Comparison of ENCODE assay signal across 18 mouse cellular contexts in genomic region chr11:65367825-65368224, GRCm38 (mm10).
A peak's percentile ranks its signal among the peaks of the same experiment; 100 is the strongest.
DNase-seq lines count a peak whose midpoint lies in the region; ATAC-seq lines count a peak whose summit lies in the region.
"Had no signal": no experiment of that assay in that cellular context is flagged by ENCODE, and none has a peak within 500 bp of the region (broad histone marks: within the 10 kb centered on the region; RNA-seq: fewer than 3 reads in every experiment).

No protein-coding gene starts in this region.

- H3K36me3 ChIP-seq in kidney, embryonic 14.5 days (ENCODE audit: control insufficient read depth, insufficient read depth, low read length), result no peaks in the 10 kb centered on the region
- no peaks in the 10 kb centered on the region for H3K36me3 ChIP-seq in heart, embryonic 15.5 days
- H3K36me3 ChIP-seq: embryonic facial prominence, embryonic 12.5 days; forebrain, embryonic 12.5 days; hindbrain, embryonic 10.5 days; intestine, embryonic 15.5 days; limb, embryonic 15.5 days; stomach, embryonic 15.5 days had no signal

- DNase-seq in adrenal gland, adult (ENCODE audit: inconsistent age in 2 of 2, low spot score in 1 of 2), result peak; percentile 45 to 61
- no peak for DNase-seq in adrenal gland, postnatal 25 days
- peak; percentile 36 for DNase-seq in kidney, postnatal 14 days
- DNase-seq in lung, postnatal 25 days (ENCODE audit: low spot score), result peak; percentile 31
- DNase-seq in thymus, postnatal 25 days, result no peak
- DNase-seq in thymus, postnatal 14 days, result no peak
- DNase-seq: cerebellum, postnatal 10 days; gastrocnemius, postnatal 10 days; lung, embryonic 14.5 days had no signal

- H3K27me3 ChIP-seq in kidney, embryonic 14.5 days (ENCODE audit: control insufficient read depth, insufficient read depth, low read length), result no peaks in the 10 kb centered on the region
- H3K27me3 ChIP-seq in heart, embryonic 15.5 days, result no peaks in the 10 kb centered on the region
- H3K27me3 ChIP-seq: embryonic facial prominence, embryonic 12.5 days; forebrain, embryonic 12.5 days; intestine, embryonic 15.5 days; limb, embryonic 15.5 days; stomach, embryonic 15.5 days had no signal

- no peaks in the 10 kb centered on the region for H3K9me3 ChIP-seq in kidney, embryonic 14.5 days (ENCODE audit: control insufficient read depth, low read length)
- no peaks in the 10 kb centered on the region for H3K9me3 ChIP-seq in heart, embryonic 15.5 days (replicated peaks)
- H3K9me3 ChIP-seq: embryonic facial prominence, embryonic 12.5 days; forebrain, embryonic 12.5 days; hindbrain, embryonic 10.5 days; intestine, embryonic 15.5 days; limb, embryonic 15.5 days; stomach, embryonic 15.5 days had no signal

- H3K27ac ChIP-seq in kidney, embryonic 14.5 days (ENCODE audit: low read depth, low read length), result no peak overlapping the region
- H3K27ac ChIP-seq in heart, embryonic 15.5 days, result peak overlapping the region; percentile 95
- H3K27ac ChIP-seq: embryonic facial prominence, embryonic 12.5 days; forebrain, embryonic 12.5 days; hindbrain, embryonic 10.5 days; intestine, embryonic 15.5 days; limb, embryonic 15.5 days had no signal

- H3K9ac ChIP-seq in kidney, embryonic 14.5 days (ENCODE audit: low read depth, low read length), result no peak overlapping the region
- H3K9ac ChIP-seq in heart, embryonic 15.5 days, result no peak overlapping the region
- H3K9ac ChIP-seq: embryonic facial prominence, embryonic 12.5 days; forebrain, embryonic 12.5 days; intestine, embryonic 15.5 days; limb, embryonic 15.5 days; lung, embryonic 14.5 days; stomach, embryonic 15.5 days had no signal

- H3K4me1 ChIP-seq in kidney, embryonic 14.5 days (ENCODE audit: control insufficient read depth, insufficient read depth, low read length), result no peaks in the 10 kb centered on the region; the same call in 1 of the 2 replicates
- H3K4me1 ChIP-seq in heart, embryonic 15.5 days (replicated peaks), result peaks cover 32% of the 10 kb centered on the region
- H3K4me1 ChIP-seq: intestine, embryonic 15.5 days had no signal

- ATAC-seq in kidney, embryonic 14.5 days (ENCODE audit: low FRiP score, low TSS enrichment), result no peak
- ATAC-seq in heart, embryonic 15.5 days (replicated peaks; ENCODE audit: insufficient number of reproducible peaks, insufficient read depth, low FRiP score, low read depth), result no peak
- ATAC-seq: intestine, embryonic 15.5 days had no signal

- no peak overlapping the region for H3K4me3 ChIP-seq in kidney, embryonic 14.5 days (ENCODE audit: low read length)
- H3K4me3 ChIP-seq in heart, embryonic 15.5 days, result no peak overlapping the region
- H3K4me3 ChIP-seq: embryonic facial prominence, embryonic 12.5 days; forebrain, embryonic 12.5 days; hindbrain, embryonic 10.5 days; intestine, embryonic 15.5 days; limb, embryonic 15.5 days; stomach, embryonic 15.5 days had no signal

- H3K4me2 ChIP-seq in kidney, embryonic 14.5 days (replicated peaks; ENCODE audit: low read depth, low read length), result no peak overlapping the region
- no peak overlapping the region for H3K4me2 ChIP-seq in heart, embryonic 15.5 days
- H3K4me2 ChIP-seq: embryonic facial prominence, embryonic 12.5 days; forebrain, embryonic 12.5 days; intestine, embryonic 15.5 days; limb, embryonic 15.5 days; lung, embryonic 14.5 days; midbrain, embryonic 11.5 days; stomach, embryonic 15.5 days had no signal

- WGBS in kidney, embryonic 14.5 days, result 59% methylated on average over 5 of the region's 5 CpGs
- WGBS in heart, embryonic 15.5 days, result 39% methylated on average over 5 of the region's 5 CpGs

Comparison
In these comparisons a context has a peak if more than half of its experiments do, and no peak if none do; other contexts are left out.
1. DNase-seq: peak in adrenal gland, adult (2 of 2), kidney, postnatal 14 days (single experiment) and lung, postnatal 25 days (single experiment); none in adrenal gland, postnatal 25 days (single experiment), thymus, postnatal 25 days (single experiment) and thymus, postnatal 14 days (single experiment).